In the genomic region with DNA sequence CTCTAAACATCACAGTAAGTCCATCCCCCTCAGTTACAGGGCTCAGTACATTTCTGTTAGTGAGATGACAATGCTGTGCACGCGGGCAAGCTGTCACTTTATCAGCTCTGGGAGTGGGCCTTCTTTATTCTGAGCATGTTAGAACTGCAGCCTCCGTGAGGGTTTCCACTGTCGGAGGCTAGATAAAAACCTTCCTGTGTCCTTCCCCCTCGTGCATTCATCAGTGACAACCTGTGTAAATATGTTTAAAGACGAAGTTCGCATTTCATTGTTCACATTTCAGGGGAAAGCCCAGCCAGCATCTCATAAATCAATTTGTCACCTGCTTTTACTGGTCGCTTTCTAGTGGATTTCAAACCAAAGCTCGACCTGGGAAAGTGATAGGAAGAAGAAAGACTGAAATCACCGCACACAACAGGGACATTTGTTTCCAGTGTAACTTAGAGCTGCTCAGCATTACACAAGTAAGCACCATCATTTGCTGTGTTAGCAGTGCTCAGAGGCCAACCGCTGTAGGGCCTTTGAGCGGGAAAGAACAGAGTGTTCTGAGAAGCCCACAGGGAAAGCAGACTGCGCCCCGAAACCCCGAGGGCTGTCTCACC, we compare ENCODE assay signal across 12 mouse cellular contexts. TPM values are rescaled to one million over a fixed set of nuclear protein-coding genes. Genes with fewer than 3 reads are reported as not detected.
DNase-seq lines count a peak whose midpoint lies in the region; ATAC-seq lines count a peak whose summit lies in the region.
"Had no signal": no experiment of that assay in that cellular context is flagged by ENCODE, and none has a peak within 500 bp of the region (broad histone marks: within the 10 kb centered on the region; RNA-seq: fewer than 3 reads in every experiment).

No protein-coding gene starts in this region.

- WGBS in heart, embryonic 10.5 days = 47% methylated on average over 15 of the region's 15 CpGs
- WGBS in hindbrain, embryonic 10.5 days = 56% methylated on average over 15 of the region's 15 CpGs
- WGBS in midbrain, embryonic 14.5 days = 24% methylated on average over 15 of the region's 15 CpGs

- peaks cover 48% of the 10 kb centered on the region for H3K4me1 ChIP-seq in heart, embryonic 10.5 days
- peaks cover 42% of the 10 kb centered on the region for H3K4me1 ChIP-seq in hindbrain, embryonic 10.5 days (replicated peaks)
- H3K4me1 ChIP-seq in midbrain, embryonic 14.5 days (ENCODE audit: control insufficient read depth, insufficient read depth, low read length) = peaks cover 30% of the 10 kb centered on the region

- no peak overlapping the region for H3K9ac ChIP-seq in midbrain, embryonic 14.5 days (replicated peaks; ENCODE audit: low read length)
- H3K9ac ChIP-seq: liver, postnatal 0 days had no signal

- peak; percentile 50; the same call in 1 of the 2 replicates for ATAC-seq in midbrain, embryonic 14.5 days (ENCODE audit: low FRiP score, low TSS enrichment)
- ATAC-seq: liver, postnatal 0 days had no signal

- DNase-seq in heart, embryonic 10.5 days (ENCODE audit: low spot score) = no peak
- no peak for DNase-seq in heart, adult 8-10 months (ENCODE audit: low spot score)
- DNase-seq in embryo, embryonic 10.5 days (ENCODE audit: low spot score) = peak; percentile 57
- DNase-seq in hindbrain, embryonic 10.5 days (ENCODE audit: low spot score) = peak; percentile 23
- peak; percentile 67 for DNase-seq in midbrain, embryonic 14.5 days
- no peak for DNase-seq in urinary bladder, postnatal 36 days (ENCODE audit: low spot score in 2 of 2)
- no peak for DNase-seq in right cerebral cortex, postnatal 36 days (ENCODE audit: low spot score in 2 of 2)
- no peak for DNase-seq in kidney, postnatal 36 days
- DNase-seq: gastrocnemius, adult 2 months; liver, postnatal 0 days; right cerebral cortex, postnatal 14 days; thymus, postnatal 25 days had no signal

- no peaks in the 10 kb centered on the region for H3K9me3 ChIP-seq in heart, embryonic 10.5 days
- H3K9me3 ChIP-seq in hindbrain, embryonic 10.5 days = no peaks in the 10 kb centered on the region
- H3K9me3 ChIP-seq in midbrain, embryonic 14.5 days (ENCODE audit: control insufficient read depth, low read length) = no peaks in the 10 kb centered on the region

- peaks cover 6% of the 10 kb centered on the region; the same call in 1 of the 2 replicates for H3K27me3 ChIP-seq in heart, embryonic 10.5 days (ENCODE audit: insufficient read depth, poor library complexity, severe bottlenecking)
- H3K27me3 ChIP-seq in hindbrain, embryonic 10.5 days (ENCODE audit: insufficient read depth, poor library complexity, severe bottlenecking) = no peaks in the 10 kb centered on the region; the same call in 1 of the 2 replicates
- 0 out of 2 replicates have a peak, but pooled peaks cover 4% of the 10 kb centered on the region for H3K27me3 ChIP-seq in midbrain, embryonic 14.5 days (ENCODE audit: control insufficient read depth, insufficient read depth, low read length)

- no peak overlapping the region for H3K4me2 ChIP-seq in midbrain, embryonic 14.5 days (ENCODE audit: low read length)

- H3K4me3 ChIP-seq in heart, embryonic 10.5 days = no peak overlapping the region
- no peak overlapping the region for H3K4me3 ChIP-seq in hindbrain, embryonic 10.5 days
- H3K4me3 ChIP-seq in midbrain, embryonic 14.5 days (replicated peaks; ENCODE audit: low read depth, low read length) = no peak overlapping the region
- H3K4me3 ChIP-seq: gastrocnemius, adult 2 months had no signal

- peak overlapping the region; percentile 36; the same call in 1 of the 2 replicates for H3K27ac ChIP-seq in heart, embryonic 10.5 days
- H3K27ac ChIP-seq in hindbrain, embryonic 10.5 days = peak overlapping the region; percentile 54
- peak overlapping the region; percentile 65 for H3K27ac ChIP-seq in midbrain, embryonic 14.5 days (replicated peaks; ENCODE audit: low read depth, low read length)
- H3K27ac ChIP-seq: gastrocnemius, adult 2 months had no signal

- H3K36me3 ChIP-seq in heart, embryonic 10.5 days = no peaks in the 10 kb centered on the region
- H3K36me3 ChIP-seq in hindbrain, embryonic 10.5 days = no peaks in the 10 kb centered on the region
- H3K36me3 ChIP-seq in midbrain, embryonic 14.5 days (ENCODE audit: control insufficient read depth, insufficient read depth, low read length) = no peaks in the 10 kb centered on the region

RNA-seq across cellular contexts. Expression of a gene that starts 55.8 kb away (rescaled TPM):
- 33.8 and 37.8 TPM in 2 replicates for polyA plus RNA-seq in heart, embryonic 10.5 days (2016; fragmentation: Nextera tagmentation; extraction: Ambion mirVana)
- 10 to 100 TPM; 60.5 to 68.8 (median 65.5) TPM for total RNA-seq in heart, adult 8-10 months (2022)
- polyA plus RNA-seq in hindbrain, embryonic 10.5 days (2016; fragmentation: Nextera tagmentation; extraction: Ambion mirVana) = 27.7 and 28.8 TPM in 2 replicates
- 24.3 and 26.8 TPM in 2 replicates for polyA plus RNA-seq in midbrain, embryonic 14.5 days (2014; fragmentation: Nextera tagmentation; extraction: Ambion mirVana)

Comparison
In these comparisons a context has a peak if more than half of its experiments do, and no peak if none do; other contexts are left out.
1. DNase-seq: peak in embryo, embryonic 10.5 days (single experiment), hindbrain, embryonic 10.5 days (single experiment) and midbrain, embryonic 14.5 days (single experiment); none in heart, embryonic 10.5 days (single experiment), heart, adult 8-10 months (single experiment), urinary bladder, postnatal 36 days (0 of 2), right cerebral cortex, postnatal 36 days (0 of 2) and kidney, postnatal 36 days (0 of 2).
2. Peak in every context shown above with its lines, with median percentiles within 50 percentile points of each other: H3K27ac ChIP-seq.